Comparison of ENCODE assay signal across 11 mouse cellular contexts in the genomic region with DNA sequence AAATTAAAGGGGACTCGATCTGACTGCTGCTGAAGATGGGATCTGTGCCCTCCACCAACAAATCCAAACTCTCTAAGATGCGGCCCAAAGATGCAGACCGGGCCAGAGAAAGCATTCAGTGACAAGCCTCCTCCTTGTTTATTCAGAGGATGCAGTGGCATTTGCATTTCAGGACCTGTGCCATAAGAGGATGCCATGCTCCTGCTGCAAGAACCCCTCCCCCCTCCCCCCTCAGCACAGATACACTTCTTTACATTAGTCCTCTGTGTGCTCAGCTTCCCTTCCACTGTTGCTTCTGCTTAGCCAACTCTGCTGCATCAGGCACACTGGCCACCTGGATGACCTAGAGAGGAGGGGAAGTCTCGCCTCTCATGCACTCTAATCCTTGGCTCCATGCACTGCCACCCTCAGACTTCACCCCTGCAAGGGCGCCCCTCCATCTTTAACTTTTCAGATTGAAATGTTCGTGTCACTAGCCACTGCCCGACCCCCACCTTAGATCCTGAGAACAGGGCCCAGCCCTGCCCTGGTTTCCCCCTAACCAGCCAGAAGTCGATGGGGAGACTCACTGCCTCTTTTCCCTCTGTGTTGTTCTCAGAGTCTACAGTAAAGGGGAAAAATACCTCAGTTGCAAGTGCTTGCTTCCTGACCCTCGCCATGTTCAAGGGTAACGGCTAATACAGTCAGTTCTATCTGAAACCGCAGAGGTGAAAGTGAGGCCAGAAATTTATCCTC.
"Had no signal": no experiment of that assay in that cellular context is flagged by ENCODE, and none has a peak within 500 bp of the region (broad histone marks: within the 10 kb centered on the region; RNA-seq: fewer than 3 reads in every experiment).

No protein-coding gene starts in this region.

- H3K9me3 ChIP-seq: limb, embryonic 15.5 days; liver, embryonic 12.5 days; megakaryocyte, embryonic 14.5 days; midbrain, embryonic 12.5 days; neural tube, embryonic 12.5 days had no signal

- H3K4me3 ChIP-seq: limb, embryonic 15.5 days; liver, embryonic 12.5 days; megakaryocyte, embryonic 14.5 days; midbrain, embryonic 12.5 days; neural tube, embryonic 12.5 days had no signal

- H3K27me3 ChIP-seq: limb, embryonic 15.5 days; liver, embryonic 12.5 days; megakaryocyte, embryonic 14.5 days; midbrain, embryonic 12.5 days; neural tube, embryonic 12.5 days had no signal

- H3K4me2 ChIP-seq: limb, embryonic 15.5 days; liver, embryonic 12.5 days; lung, embryonic 14.5 days; midbrain, embryonic 12.5 days; neural tube, embryonic 12.5 days had no signal

- H3K36me3 ChIP-seq: midbrain, embryonic 12.5 days; neural tube, embryonic 12.5 days had no signal

- ATAC-seq: liver, embryonic 12.5 days had no signal

- H3K9ac ChIP-seq: limb, embryonic 15.5 days; liver, embryonic 12.5 days; lung, embryonic 14.5 days; midbrain, embryonic 12.5 days; neural tube, embryonic 12.5 days had no signal

- DNase-seq: kidney, postnatal 25 days; lung, embryonic 14.5 days; lung, postnatal 10 days; lung, postnatal 4 days; thymus, postnatal 4 days had no signal

- H3K27ac ChIP-seq: limb, embryonic 15.5 days; liver, embryonic 12.5 days; midbrain, embryonic 12.5 days; neural tube, embryonic 12.5 days; stomach, postnatal 0 days had no signal
